Mouse (Mus musculus) CD8-positive naive resting alpha-beta T cell, adult 2 months (primary cell): ENCODE data around the gene Ss18l1.

Source experiments
- DNase-seq, 2 experiments: peaks; one replicate each; pipeline ENCODE4 v3.0.0; 2022; ENCODE audit warnings: low read depth in 2 of 2, low spot score in 2 of 2

Gene Ss18l1

GRCm38 (mm10) chr2:180085926-180086636 is 43.8 kb downstream of the Ss18l1 start:
- no peak for DNase-seq

- DNase-seq = no peak
These were observed 44.3 kb downstream of the Ss18l1 start for GRCm38 (mm10) chr2:180086637-180087027.

- DNase-seq = no peak
These were observed 45.2 kb downstream of the Ss18l1 start for GRCm38 (mm10) chr2:180087472-180087871.

GRCm38 (mm10) chr2:180090285-180090684 is 48.0 kb downstream of the Ss18l1 start:
- no peak for DNase-seq

- no peak for DNase-seq
These were observed 53.4 kb downstream of the Ss18l1 start for GRCm38 (mm10) chr2:180095711-180096110.

- DNase-seq = no peak
These were observed 55.3 kb downstream of the Ss18l1 start for GRCm38 (mm10) chr2:180097585-180097984.

- DNase-seq = no peak
These were observed 55.9 kb downstream of the Ss18l1 start for GRCm38 (mm10) chr2:180098167-180098566.

GRCm38 (mm10) chr2:180099529-180099928 is 57.2 kb downstream of the Ss18l1 start:
- no peak for DNase-seq

- no peak for DNase-seq
These were observed 61.1 kb downstream of the Ss18l1 start for GRCm38 (mm10) chr2:180103151-180103977.

- DNase-seq = peak; percentile 37 to 38
These were observed 61.8 kb downstream of the Ss18l1 start, which contains the start of gene Hrh3 for GRCm38 (mm10) chr2:180103978-180104658. Gene Hrh3, minus strand, starts transcription at chr2:180104488.

- no peak for DNase-seq
These were observed 62.5 kb downstream of the Ss18l1 start for GRCm38 (mm10) chr2:180104659-180105377.

- DNase-seq = no peak
These were observed 63.3 kb downstream of the Ss18l1 start for GRCm38 (mm10) chr2:180105441-180106190.

- no peak for DNase-seq
These were observed 64.8 kb downstream of the Ss18l1 start for GRCm38 (mm10) chr2:180107081-180107480.

- no peak for DNase-seq
These were observed 66.0 kb downstream of the Ss18l1 start for GRCm38 (mm10) chr2:180108285-180108684.

GRCm38 (mm10) chr2:180113909-180114890 is 71.9 kb downstream of the Ss18l1 start:
- no peak for DNase-seq

GRCm38 (mm10) chr2:180115279-180115678 is 73.0 kb downstream of the Ss18l1 start:
- DNase-seq = no peak

GRCm38 (mm10) chr2:180116081-180116493 is 73.8 kb downstream of the Ss18l1 start:
- no peak for DNase-seq

- no peak for DNase-seq
These were observed 74.6 kb downstream of the Ss18l1 start for GRCm38 (mm10) chr2:180116741-180117484.
